Mouse (Mus musculus) spleen, postnatal 4 days (tissue): ENCODE data around the gene Sinhcaf.
A peak's percentile ranks its signal among the peaks of the same experiment; 100 is the strongest.
"Not testable (repeated sequence)": the region's sequence is repeated elsewhere in the genome, so short reads cannot be mapped to it uniquely, and the experiment has no call there.

Source experiments
- DNase-seq, 2 experiments: peaks; one replicate each; pipeline ENCODE4 v3.0.0; 2022; ENCODE audit warnings: low spot score in 2 of 2

The Sinhcaf gene

DNA sequence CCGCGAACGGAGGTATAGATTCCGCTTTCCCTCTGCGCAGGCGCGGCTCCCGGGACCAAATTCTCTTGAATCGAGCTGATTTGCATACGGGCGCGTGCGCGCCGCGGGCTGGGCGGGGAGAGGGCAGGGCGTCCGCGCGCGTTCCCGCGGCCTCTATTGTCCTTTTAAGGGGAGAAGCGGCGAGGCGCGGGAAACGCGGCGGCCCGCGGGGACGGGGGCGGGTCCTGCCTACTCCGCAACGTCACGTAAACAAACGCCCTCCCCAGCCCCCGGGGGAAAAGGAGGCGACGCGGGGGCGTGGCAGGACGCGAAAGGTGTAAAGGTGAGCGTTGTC, at the start of gene Sinhcaf:
Gene Sinhcaf, minus strand, starts transcription at position 59 of the 334 bp plus-strand sequence.
- peak; percentile 96 to 98 for DNase-seq

DNA sequence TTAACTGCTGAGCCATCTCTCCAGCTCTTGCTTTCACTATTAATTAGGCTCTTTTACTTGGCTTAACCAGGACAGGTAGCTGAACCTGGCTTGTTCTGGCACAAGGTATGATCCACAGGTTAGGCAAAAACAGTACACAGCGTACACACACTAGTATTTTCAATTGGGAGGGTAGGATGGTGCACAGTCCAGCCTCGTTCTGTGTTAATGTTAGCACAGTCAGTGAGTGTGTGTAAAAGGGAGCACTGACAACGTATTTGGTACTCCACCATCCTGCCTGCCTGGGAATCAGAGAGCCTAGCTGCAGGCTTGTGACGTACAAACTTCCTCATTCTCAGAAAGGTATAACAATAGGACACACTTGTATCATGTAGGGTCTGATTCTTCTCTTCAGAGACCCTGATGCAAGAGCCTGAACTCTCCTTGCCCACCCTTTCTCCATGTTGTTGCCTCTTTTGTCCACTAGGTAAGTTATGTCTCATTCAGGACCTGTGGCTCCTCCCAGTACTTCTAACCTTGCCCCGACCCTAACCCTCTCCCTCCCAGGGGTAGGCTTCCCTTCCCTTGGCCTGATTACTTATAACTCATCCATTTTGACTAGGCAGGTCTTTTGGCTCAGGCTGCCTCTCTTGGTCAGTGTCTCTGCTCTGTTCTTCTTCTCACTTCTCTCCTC, 48.2 kb upstream of the Sinhcaf start:
- DNase-seq: no peak

DNA sequence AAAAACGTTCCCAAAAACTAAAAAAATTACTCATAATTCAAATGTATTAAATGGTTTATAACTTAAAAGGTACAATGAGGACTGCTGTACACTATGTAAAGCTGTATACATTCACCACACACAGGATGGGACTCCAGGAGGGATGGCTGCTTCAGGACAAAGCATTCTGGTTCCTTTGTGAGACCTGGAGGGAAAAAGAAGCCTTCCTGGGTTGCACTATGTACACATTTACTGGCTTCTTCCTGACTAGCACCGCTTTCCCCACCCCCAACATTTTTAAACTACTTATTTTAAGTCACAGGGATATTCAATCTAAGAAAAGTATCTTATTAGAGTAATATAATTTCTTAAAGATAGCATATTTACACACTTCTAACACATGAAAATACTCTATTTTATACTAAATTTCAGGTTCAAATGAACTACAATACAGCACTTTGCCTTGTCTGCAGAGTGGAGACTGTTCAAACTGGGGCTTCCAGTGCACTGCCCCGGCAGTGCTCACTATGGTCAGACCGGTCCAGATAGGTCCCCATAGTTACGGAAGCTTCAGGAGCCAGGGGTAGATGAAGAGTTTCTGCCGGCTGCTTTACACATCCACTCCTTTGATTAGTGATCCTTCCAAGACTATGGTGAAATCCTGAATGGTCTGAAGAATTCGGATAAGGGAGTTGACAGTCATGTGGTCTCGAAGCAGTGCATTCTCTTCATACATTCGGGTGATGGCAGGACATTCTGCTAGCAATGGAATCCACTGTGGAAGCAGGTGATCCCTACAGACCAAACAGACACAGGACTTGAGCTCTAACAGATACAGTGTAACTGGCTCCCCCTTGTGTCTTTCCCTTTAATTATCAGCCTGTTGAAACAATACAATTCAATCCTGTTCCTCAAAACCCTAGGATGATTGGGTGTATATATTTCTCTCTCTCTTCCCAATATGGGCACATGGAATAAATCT, 47.1 kb upstream of the Sinhcaf start:
- no peak for DNase-seq

DNA sequence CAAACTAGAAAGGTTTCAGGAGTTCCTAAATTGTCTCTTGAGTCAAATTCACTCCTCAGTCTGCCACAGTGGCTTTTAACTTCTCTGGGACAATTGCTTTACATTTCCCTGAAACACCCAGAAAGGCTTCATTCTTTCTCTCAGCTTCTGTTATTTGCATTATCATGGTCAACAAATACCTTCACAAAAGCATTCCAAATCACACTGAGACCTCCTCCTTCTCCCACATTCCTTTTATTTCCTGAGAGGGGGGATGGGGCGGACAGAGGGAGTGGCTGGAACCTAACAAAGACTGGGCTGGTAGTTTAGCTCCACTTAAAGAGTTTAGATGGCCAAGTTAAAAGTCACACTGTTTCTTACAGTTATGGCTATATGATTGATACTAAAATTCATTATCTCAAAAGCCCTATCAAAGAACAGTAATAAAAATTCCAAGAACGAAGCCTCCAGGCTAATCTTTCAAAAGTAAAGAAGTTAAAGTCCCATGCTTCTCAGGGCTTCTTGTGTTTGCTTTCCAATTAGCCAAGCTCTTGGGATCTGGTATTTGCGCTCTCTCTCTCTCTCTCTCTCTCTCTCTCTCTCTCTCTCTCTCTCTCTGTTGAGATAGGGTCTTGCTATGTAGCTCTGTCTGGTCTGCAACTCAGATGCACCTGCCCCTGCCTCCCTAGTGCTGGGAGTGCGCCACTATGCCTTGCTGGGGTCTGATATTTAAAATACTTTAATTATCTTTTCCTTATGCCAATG, 46.3 kb upstream of the Sinhcaf start:
- DNase-seq: no peak

DNA sequence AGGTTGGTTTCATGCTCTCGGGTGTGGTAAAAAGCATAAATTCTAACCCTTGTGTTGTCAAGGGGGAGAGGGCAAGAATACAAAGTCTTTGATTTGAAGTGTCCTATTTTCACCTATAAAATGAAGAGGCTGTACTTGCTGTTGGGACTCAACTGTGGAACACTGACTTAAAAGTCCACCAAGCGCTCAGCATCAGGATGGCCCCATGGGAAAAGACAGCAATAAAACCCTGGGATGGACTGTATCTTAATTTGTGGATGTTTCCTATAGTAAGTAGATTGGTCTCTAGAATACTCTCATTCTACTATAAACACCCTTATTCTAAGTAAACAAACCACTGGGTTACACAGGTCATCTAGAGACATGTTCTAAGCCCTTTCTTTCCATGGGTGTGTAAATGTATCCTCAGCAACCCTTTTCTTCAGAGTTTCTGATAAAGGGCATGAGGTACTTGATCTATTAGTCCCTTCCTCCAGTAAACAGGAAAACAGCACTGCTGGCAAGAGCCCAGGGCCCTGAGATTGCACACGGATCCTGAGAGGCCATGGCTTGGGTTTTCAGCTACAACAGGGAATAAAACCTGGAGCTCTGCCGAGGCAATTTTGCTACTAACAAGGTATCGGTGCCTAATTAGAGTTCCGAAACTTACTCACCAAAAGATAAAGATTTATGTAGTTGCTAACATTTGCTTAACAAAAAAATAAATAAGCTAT, 45.5 kb upstream of the Sinhcaf start:
- no peak for DNase-seq

DNA sequence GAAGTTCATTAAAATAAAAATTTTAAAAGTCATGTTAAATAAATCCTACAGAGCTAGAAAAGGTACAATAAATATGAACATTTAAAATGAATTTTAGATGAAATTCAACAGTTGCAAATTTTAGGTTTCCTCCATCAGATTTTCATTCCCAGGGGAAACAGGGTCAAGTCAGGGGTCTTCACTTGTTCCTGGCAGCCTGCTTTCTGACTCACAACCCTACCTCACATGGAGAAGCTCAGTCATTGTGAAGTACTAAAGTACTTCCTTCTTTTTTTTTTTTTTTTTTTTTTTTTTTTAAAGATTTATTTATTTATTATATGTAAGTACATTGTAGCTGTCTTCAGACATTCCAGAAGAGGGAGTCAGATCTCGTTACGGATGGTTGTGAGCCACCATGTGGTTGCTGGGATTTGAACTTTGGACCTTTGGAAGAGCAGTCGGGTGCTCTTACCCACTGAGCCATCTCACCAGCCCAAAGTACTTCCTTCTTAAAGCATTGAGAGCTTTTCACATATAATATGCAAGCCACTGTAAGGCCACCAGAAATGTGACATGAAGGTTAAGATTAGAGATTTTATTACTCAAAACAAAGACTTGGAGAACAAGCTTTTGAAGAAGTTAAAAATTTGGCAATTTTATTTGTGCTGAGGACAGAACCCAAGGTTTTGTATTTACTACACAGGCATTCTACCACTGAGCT, 43.7 kb upstream of the Sinhcaf start:
- DNase-seq: not testable (repeated sequence)

DNA sequence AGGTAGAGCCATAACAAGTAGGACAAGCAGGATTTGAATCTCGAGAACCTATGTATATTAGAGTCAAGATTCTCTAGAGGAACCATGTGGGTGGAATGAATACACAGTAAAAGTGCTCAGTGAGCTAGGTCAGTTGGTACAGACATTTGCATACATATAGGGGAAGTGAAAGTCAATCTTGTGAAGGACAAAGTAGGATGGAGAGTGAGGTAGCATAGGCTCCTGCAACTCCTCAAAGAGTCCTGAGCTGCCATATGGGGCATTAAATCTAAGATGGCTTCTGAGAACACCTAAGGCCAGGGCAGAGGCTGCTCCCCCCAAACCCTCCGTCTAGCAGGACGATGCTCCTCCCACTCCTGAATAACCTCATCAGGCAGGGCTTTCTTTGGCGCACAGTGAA, 39.7 kb upstream of the Sinhcaf start:
- DNase-seq: no peak

DNA sequence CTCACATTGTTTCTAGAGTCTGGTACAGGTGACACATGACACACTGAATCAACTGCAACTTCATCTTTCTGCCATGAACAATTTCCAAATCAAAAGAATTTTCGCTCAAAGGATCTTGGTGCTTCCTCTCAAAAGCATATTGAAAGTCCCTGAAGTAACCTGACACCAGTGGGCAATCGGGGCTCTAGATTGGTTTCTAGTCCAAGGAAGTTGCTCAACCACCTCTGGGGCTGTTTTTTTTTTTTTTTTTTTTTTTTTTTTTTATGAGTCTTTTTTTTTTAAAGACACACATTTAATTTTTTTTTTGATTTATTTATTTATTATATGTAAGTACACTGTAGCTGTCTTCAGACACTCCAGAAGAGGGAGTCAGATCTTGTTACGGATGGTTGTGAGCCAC, 34.2 kb upstream of the Sinhcaf start:
- DNase-seq: no peak

DNA sequence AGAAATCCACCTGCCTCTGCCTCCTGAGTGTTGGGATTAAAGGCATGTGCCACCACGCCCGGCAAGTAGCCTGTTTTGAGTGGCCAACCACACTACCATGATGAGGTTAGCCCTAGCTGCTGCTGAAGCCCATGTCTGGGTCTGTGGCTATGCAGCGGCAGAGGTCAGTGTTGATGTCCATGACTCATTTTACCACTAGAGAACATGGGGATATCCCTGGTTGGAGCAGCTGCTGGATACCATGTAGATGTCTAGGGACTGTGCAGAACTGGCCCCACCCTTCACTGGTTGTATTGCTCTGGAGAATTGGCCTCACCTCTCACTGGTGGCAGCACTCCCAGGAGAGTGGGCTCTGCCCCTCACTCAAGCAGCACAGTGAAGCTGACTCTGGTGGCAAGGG, 28.8 kb upstream of the Sinhcaf start:
- no peak for DNase-seq

DNA sequence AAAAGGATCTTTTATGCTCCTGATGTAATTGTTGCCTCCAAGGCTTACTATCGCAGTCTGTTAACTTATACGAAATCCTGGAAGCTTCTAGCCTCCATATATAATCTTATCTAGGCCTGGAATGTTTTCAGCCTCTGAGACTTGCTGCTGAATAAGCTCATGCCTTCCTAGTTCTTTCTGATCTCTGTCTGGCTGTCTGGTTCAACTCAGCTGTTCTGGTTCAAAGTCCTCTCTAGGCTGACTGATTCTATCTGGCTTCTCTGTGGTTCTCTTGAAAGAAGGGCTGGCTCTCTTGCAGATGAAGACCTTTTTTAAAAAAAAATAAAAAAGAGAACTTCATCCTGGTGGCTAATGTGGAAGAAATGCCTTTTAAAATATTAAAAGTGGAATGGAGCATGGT, 26.6 kb upstream of the Sinhcaf start:
- no peak for DNase-seq

DNA sequence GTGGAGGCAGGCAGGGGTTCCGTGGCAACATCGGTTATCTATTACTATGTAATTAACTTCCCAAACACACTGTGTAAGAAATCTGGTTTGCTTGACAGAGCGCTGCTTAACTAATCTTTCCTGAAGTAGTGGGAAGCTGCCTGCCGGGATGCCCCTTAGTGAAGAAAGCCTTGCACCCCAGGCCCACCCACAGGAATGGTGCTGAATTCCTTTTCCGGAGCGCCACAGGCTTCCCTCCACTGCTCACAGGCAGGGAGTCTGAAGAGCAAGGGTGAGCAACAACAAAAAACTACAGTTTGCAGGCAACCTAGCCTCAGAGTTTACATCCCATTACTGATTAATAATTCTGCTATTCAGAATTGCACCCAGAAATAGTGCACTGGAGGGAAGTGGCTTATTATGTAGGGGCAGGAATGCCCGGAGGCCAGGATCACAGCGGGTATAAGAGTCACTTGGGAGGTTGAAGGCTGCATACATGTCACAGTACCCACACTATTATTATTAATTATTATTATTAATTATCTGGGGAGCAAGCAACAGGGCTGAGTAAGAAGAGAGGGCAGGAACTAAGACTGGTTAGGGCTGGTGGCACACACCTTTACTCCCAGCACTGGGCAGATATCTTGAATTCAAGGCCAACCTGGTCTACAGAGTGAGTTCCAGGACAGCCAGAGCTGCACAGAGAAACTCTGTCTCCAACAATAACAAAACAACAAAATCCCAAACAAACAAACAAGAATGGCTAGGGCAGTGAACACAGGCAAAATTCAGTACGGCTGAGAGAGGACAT, 26.0 kb upstream of the Sinhcaf start:
- DNase-seq: no peak

DNA sequence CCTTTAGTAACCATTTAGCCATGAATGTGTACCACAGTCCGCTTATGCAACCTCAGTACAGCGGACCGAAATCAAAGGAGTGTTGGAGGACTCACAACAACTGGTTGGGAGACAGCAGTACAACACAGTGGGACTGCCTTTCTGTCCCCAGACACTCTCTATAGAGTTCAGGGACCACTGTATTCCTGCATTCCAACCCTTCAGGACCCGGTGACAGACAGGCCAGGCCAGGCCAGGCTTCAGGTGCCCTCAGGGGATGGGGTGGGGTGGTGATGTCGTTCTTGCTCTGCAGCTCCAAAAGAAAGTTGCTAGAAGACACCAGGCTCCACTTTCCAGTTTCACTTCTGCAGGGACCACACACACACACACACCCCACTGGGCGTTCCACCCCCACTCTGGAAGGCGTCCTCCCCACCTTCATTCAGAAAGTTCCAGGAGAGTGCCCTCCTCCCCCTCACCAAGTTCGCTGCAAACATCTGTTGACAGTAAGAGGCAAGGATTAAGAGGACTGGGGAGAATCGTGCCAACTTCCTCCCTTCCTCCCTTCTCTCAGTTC, 25.2 kb upstream of the Sinhcaf start:
- DNase-seq: no peak

DNA sequence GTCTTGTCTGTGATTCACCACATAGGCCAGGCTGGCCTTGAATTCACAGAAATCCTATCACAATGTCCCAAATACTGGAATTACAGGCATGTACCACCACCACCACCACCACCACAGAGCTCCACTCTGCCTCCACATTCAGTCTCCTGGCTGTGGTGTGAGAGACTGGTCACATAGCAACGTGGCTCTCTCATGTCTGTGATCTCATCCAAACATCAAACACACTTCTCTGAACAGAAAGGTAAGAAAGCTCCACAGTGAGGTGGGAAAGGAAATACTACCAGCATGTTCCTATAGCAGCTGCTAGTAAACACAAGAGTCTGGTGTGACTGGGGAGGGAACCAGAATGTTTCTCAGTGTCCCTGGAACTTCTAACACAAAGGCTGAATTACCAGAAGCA, 15.0 kb upstream of the Sinhcaf start:
- no peak for DNase-seq

DNA sequence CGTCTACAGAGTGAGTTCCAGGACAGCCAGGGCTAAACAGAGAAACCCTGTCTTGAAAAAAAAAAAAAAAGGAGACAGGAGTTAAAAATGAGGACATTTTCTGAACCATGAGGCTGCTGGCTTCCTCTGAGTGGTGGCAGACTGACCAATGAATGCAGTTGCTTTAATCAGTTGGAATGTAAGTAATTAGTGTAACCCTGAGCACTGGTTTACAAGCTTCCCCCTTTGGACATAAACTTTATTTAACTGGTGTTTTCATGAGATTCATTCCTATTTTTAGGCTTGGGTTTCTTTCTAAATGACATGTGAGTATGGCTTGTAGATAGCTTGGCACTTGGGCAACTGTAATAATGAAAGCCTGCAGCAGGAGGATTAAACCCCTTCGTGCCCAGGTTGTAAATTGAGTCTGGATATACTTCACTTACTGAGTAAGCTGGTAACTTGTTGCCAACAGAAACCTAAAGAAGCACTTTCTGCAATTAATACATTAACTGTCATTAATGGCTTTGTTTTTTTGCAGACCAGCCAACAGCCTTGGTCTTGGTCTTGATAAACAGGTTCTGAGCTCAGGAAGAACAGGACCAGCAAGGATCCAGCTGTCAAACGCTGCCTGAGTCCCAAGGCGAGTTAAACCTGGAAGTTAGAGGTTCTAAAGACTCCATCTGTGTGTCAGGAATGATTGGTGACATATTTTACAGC, 13.4 kb upstream of the Sinhcaf start:
- DNase-seq: no peak

DNA sequence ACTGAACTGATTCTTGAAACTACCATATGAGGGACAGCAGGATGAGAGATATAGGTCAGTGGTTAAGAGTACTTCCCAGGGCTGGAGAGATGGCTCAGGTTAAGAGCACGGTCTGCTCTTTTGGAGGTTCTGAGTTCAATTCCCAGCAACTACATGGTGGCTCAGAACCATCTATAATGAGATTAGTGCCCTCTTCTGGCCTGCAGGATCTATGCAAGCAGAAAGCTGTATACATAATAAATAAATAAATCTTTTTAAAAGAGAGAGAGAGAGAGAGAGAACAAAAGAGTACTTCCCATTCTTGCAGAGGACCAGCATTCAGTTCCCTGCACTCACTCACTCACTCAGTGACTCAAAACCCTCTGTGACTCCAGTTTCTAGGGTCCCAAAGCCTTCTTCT, 12.4 kb upstream of the Sinhcaf start:
- DNase-seq: no peak

DNA sequence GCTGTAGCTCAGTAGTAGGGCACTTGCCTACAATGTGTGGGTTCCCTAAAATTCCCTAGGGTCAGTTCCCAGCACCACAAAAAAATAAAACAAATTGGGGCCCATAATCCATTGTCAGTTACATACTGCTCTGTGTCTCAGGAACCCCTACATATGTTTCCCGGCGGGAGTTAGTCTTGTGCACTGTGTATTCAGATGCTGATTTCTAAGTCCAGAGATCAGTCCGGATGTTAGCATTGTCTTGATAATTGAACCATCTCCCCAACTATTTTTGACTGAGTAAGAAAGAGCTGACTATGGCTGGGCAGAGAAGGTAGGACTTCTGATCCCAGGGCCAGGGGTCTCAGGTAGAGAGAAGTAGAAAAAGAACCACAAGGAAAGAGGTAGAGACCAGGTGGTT, 10.8 kb upstream of the Sinhcaf start:
- no peak for DNase-seq

DNA sequence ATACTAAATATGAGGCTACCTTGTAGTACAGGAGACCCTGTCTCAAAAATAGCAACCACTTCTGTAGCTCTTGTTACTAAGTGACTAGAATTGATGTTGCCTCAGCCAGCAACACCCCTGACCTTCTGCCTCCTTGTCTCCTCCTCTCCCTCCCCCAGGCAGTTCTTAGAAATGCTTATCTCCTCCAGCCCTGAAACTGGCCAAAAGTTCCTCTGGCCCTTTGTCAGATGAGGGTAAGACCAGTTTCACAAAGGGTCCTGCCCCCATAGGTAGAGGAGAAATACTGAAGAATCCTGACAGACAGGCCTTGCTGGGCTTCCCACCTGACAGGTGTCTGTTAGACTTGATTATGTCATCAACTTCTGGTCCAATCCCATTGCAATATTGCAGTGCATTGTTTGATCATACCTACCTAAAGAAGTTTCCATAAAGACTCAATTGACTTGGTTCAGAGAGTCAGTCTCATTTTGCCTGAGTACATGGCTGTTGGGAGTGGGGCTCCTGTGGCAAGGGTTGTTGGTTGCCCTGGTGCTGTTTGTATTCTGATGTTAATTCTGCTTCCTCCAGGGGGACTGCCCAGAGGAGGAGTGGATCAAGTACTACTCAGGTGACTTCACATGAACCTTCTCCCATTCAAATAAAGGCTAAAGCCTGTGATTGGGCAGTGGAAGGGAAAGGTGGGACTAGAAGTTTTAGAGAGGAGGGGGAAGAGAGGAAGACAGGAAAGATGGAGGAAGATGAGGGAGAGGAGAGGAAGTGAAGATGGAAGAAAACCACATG, 9.6 kb upstream of the Sinhcaf start:
- DNase-seq: no peak

DNA sequence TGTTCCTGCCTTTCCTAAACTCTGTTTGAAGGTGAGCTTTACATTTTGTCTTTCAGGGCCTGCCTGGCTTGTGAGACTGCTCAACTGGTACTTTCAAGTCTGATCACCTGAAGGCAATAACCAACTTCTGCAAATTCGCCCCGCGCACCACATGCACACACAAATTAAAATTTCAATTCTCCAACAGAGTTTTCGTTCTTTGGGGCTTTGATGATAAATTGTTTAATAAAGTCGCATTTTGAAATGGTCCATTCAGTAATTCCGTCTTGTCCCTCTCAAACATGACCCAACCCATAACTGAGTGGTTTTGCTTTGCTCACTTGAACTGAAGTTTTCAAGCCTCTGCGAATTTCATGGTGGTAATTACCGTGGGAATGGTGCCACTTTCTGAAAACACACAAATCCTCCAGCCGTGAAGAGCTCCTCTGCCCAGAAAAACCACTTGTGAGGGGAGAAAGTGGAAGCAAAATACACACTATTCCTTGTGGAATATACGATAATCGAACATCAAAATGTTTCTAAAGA, 676 bp upstream of the Sinhcaf start:
- no peak for DNase-seq
